Mouse (Mus musculus) hindbrain, embryonic 10.5 days (tissue): ENCODE results near the gene Lingo2. TPM values are rescaled to one million over a fixed set of nuclear protein-coding genes. Genes with fewer than 3 reads are reported as not detected.

Source experiments
- DNase-seq: peaks from one replicate; pipeline ENCODE4 v3.0.0-alpha.2; 2017; ENCODE audit warnings: low spot score
- H3K27ac ChIP-seq: fragments of 300-500 bp; sonication (generic); 2 replicates; pipeline ENCODE4 v1.5.1; 2016; ENCODE audit warnings: mild to moderate bottlenecking, moderate library complexity
- H3K27me3 ChIP-seq: fragments of 300-500 bp; sonication (generic); 2 replicates; pipeline ENCODE4 v1.6.1; 2016; ENCODE audit warnings: mild to moderate bottlenecking; ENCODE audit not compliant: poor library complexity, insufficient read depth, severe bottlenecking
- H3K36me3 ChIP-seq: fragments of 300-500 bp; sonication (generic); 2 replicates; pipeline ENCODE4 v1.6.1; 2016; ENCODE audit warnings: mild to moderate bottlenecking, moderate library complexity
- H3K4me1 ChIP-seq: fragments of 300-500 bp; sonication (generic); replicated peaks from 2 replicates; pipeline ENCODE4 v1.6.1; 2016; ENCODE audit warnings: mild to moderate bottlenecking
- H3K4me3 ChIP-seq: fragments of 300-500 bp; sonication (generic); 2 replicates; pipeline ENCODE4 v1.5.1; 2016; ENCODE audit warnings: mild to moderate bottlenecking, moderate library complexity
- H3K9me3 ChIP-seq: fragments of 300-500 bp; sonication (generic); 2 replicates; pipeline ENCODE4 v1.6.1; 2016; ENCODE audit warnings: mild to moderate bottlenecking, moderate library complexity
- WGBS: fragments of 180-500 bp; shearing (Covaris S2); methylation state at CpG from one replicate; pipeline ENCODE4 v1.1.7; 2016; 5-methylcytosine and 5-hydroxymethylcytosine counted together
- polyA plus RNA-seq: library from polyadenylated mRNA; unstranded; fragments of >200 nt; fragmentation: Nextera tagmentation; extraction: Ambion mirVana; gene quantifications from 2 replicates; pipeline ENCODE4 v1.2.1, GENCODE M21; 2016

The Lingo2 gene
- polyA plus RNA-seq, 1 experiment from 2014 or later, result 0.99 TPM

GRCm38 (mm10) chr4:36435211-36435610, 516.3 kb downstream of the Lingo2 start:
- Histone ChIP-seq H3K9me3 (no peaks in the 10 kb centered on the region), H3K4me3 (no peak overlapping the region), H3K27ac (no peak overlapping the region), H3K4me1 (no peaks in the 10 kb centered on the region), H3K27me3 (no peaks in the 10 kb centered on the region), H3K36me3 (no peaks in the 10 kb centered on the region)
- 90% methylated on average over 3 of the region's 3 CpGs for WGBS
- DNase-seq, result no peak

GRCm38 (mm10) chr4:36426192-36426591, 525.4 kb downstream of the Lingo2 start:
- Histone ChIP-seq H3K4me1 (no peaks in the 10 kb centered on the region), H3K4me3 (no peak overlapping the region), H3K27me3 (no peaks in the 10 kb centered on the region), H3K27ac (no peak overlapping the region), H3K9me3 (no peaks in the 10 kb centered on the region), H3K36me3 (no peaks in the 10 kb centered on the region)
- DNase-seq, result no peak
- 56% methylated on average over 5 of the region's 5 CpGs for WGBS

- Histone ChIP-seq H3K4me3 (no peak overlapping the region), H3K27ac (no peak overlapping the region), H3K4me1 (no peaks in the 10 kb centered on the region), H3K27me3 (no peaks in the 10 kb centered on the region), H3K36me3 (no peaks in the 10 kb centered on the region), H3K9me3 (no peaks in the 10 kb centered on the region)
- WGBS, result 93% methylated on average over 3 of the region's 3 CpGs
- no peak for DNase-seq
Measured at GRCm38 (mm10) chr4:36407350-36407749, 544.2 kb downstream of the Lingo2 start.

GRCm38 (mm10) chr4:36368925-36369324, 582.6 kb downstream of the Lingo2 start:
- no peak overlapping the region for H3K27ac ChIP-seq
- H3K27me3 ChIP-seq, result no peaks in the 10 kb centered on the region
- H3K9me3 ChIP-seq, result no peaks in the 10 kb centered on the region
- no peak overlapping the region for H3K4me3 ChIP-seq
- no peak for DNase-seq
- H3K36me3 ChIP-seq, result no peaks in the 10 kb centered on the region
- H3K4me1 ChIP-seq, result no peaks in the 10 kb centered on the region
- 79% methylated on average over 3 of the region's 3 CpGs for WGBS

GRCm38 (mm10) chr4:36354401-36354800, 597.1 kb downstream of the Lingo2 start:
- DNase-seq, result no peak
- H3K27ac ChIP-seq, result no peak overlapping the region
- no peaks in the 10 kb centered on the region for H3K36me3 ChIP-seq
- H3K9me3 ChIP-seq, result no peaks in the 10 kb centered on the region
- no peaks in the 10 kb centered on the region for H3K27me3 ChIP-seq
- 73% methylated on average over 2 of the region's 2 CpGs for WGBS
- no peaks in the 10 kb centered on the region for H3K4me1 ChIP-seq
- no peak overlapping the region for H3K4me3 ChIP-seq

- Histone ChIP-seq H3K36me3 (no peaks in the 10 kb centered on the region), H3K27ac (no peak overlapping the region), H3K9me3 (no peaks in the 10 kb centered on the region), H3K27me3 (no peaks in the 10 kb centered on the region), H3K4me3 (no peak overlapping the region), H3K4me1 (no peaks in the 10 kb centered on the region)
- DNase-seq, result no peak
- 84% methylated on average over 1 of the region's 1 CpGs for WGBS
Measured at GRCm38 (mm10) chr4:36331741-36332140, 619.8 kb downstream of the Lingo2 start.

GRCm38 (mm10) chr4:36325603-36326002, 625.9 kb downstream of the Lingo2 start:
- no peaks in the 10 kb centered on the region for H3K36me3 ChIP-seq

GRCm38 (mm10) chr4:36313067-36313466, 638.5 kb downstream of the Lingo2 start:
- WGBS, result 84% methylated on average over 2 of the region's 2 CpGs
- DNase-seq, result no peak

More at GRCm38 (mm10) chr4:36325603-36326002, 625.9 kb downstream of the Lingo2 start:
- Histone ChIP-seq H3K27me3 (no peaks in the 10 kb centered on the region), H3K9me3 (no peaks in the 10 kb centered on the region), H3K4me1 (no peaks in the 10 kb centered on the region), H3K4me3 (no peak overlapping the region), H3K27ac (no peak overlapping the region)
- no peak for DNase-seq

GRCm38 (mm10) chr4:36311431-36311830, 640.1 kb downstream of the Lingo2 start:
- H3K4me1 ChIP-seq, result no peaks in the 10 kb centered on the region
- H3K36me3 ChIP-seq, result no peaks in the 10 kb centered on the region
- no peaks in the 10 kb centered on the region for H3K27me3 ChIP-seq
- H3K9me3 ChIP-seq, result no peaks in the 10 kb centered on the region
- no peak overlapping the region for H3K27ac ChIP-seq
- no peak for DNase-seq
- WGBS, result 87% methylated on average over 6 of the region's 6 CpGs
- no peak overlapping the region for H3K4me3 ChIP-seq

More at GRCm38 (mm10) chr4:36313067-36313466, 638.5 kb downstream of the Lingo2 start:
- Histone ChIP-seq H3K9me3 (no peaks in the 10 kb centered on the region), H3K4me1 (no peaks in the 10 kb centered on the region), H3K4me3 (no peak overlapping the region), H3K27ac (no peak overlapping the region), H3K27me3 (no peaks in the 10 kb centered on the region), H3K36me3 (no peaks in the 10 kb centered on the region)

- Histone ChIP-seq H3K4me1 (no peaks in the 10 kb centered on the region), H3K4me3 (no peak overlapping the region), H3K27ac (no peak overlapping the region), H3K36me3 (no peaks in the 10 kb centered on the region), H3K9me3 (no peaks in the 10 kb centered on the region), H3K27me3 (no peaks in the 10 kb centered on the region)
- 89% methylated on average over 1 of the region's 1 CpGs for WGBS
- no peak for DNase-seq
Measured at GRCm38 (mm10) chr4:36305228-36305627, 646.3 kb downstream of the Lingo2 start.

GRCm38 (mm10) chr4:36289701-36290053, 661.9 kb downstream of the Lingo2 start:
- no peak for DNase-seq
- H3K27me3 ChIP-seq, result no peaks in the 10 kb centered on the region
- no peak overlapping the region for H3K4me3 ChIP-seq
- WGBS, result 68% methylated on average over 8 of the region's 8 CpGs
- H3K4me1 ChIP-seq, result peaks cover 8% of the 10 kb centered on the region; the same call in 1 of the 2 replicates
- H3K9me3 ChIP-seq, result no peaks in the 10 kb centered on the region
- H3K27ac ChIP-seq, result no peak overlapping the region
- no peaks in the 10 kb centered on the region for H3K36me3 ChIP-seq

GRCm38 (mm10) chr4:36288813-36289700, 662.5 kb downstream of the Lingo2 start:
- peak; percentile 72 for DNase-seq
- H3K36me3 ChIP-seq, result no peaks in the 10 kb centered on the region
- 35% methylated on average over 17 of the region's 17 CpGs for WGBS
- peak overlapping the region; percentile 33 for H3K4me3 ChIP-seq
- H3K27ac ChIP-seq, result no peak overlapping the region; the same call in 1 of the 2 replicates
- peaks cover 8% of the 10 kb centered on the region; the same call in 1 of the 2 replicates for H3K4me1 ChIP-seq
- no peaks in the 10 kb centered on the region for H3K9me3 ChIP-seq
- no peaks in the 10 kb centered on the region for H3K27me3 ChIP-seq

- H3K36me3 ChIP-seq, result no peaks in the 10 kb centered on the region
- no peak for DNase-seq
- no peak overlapping the region for H3K27ac ChIP-seq
- 91% methylated on average over 2 of the region's 2 CpGs for WGBS
- H3K4me3 ChIP-seq, result no peak overlapping the region
- H3K27me3 ChIP-seq, result no peaks in the 10 kb centered on the region
- H3K9me3 ChIP-seq, result no peaks in the 10 kb centered on the region
- no peaks in the 10 kb centered on the region for H3K4me1 ChIP-seq
Measured at GRCm38 (mm10) chr4:36262436-36263169, 688.9 kb downstream of the Lingo2 start.
